Mouse (Mus musculus) embryonic facial prominence, embryonic 14.5 days (tissue): ENCODE data around the gene Pknox2. TPM values are rescaled to one million over a fixed set of nuclear protein-coding genes. Genes with fewer than 3 reads are reported as not detected.

Source experiments
- ATAC-seq: fragments of 200-750 bp; cut with Nextera tagmentation; 2 replicates; pipeline ENCODE4 v1.8.0; 2017; ENCODE audit warnings: low read depth, moderate number of reproducible peaks, moderate TSS enrichment
- DNase-seq: peaks from one replicate; pipeline ENCODE4 v3.0.0-alpha.2; 2015; ENCODE audit warnings: low spot score
- H3K27ac ChIP-seq: fragments of 300-500 bp; sonication (generic); replicated peaks from 2 replicates; pipeline ENCODE4 v1.5.1; 2014; ENCODE audit warnings: low read depth, mild to moderate bottlenecking, low read length, moderate library complexity
- H3K27me3 ChIP-seq: fragments of 300-500 bp; sonication (generic); replicated peaks from 2 replicates; pipeline ENCODE4 v1.6.1; 2014; ENCODE audit warnings: low read length; ENCODE audit not compliant: control insufficient read depth, insufficient read depth
- H3K36me3 ChIP-seq: fragments of 300-500 bp; sonication (generic); 2 replicates; pipeline ENCODE4 v1.6.1; 2014; ENCODE audit warnings: low read length, mixed read lengths; ENCODE audit not compliant: control insufficient read depth, insufficient read depth
- H3K4me1 ChIP-seq: fragments of 300-500 bp; sonication (generic); 2 replicates; pipeline ENCODE4 v1.6.1; 2014; ENCODE audit warnings: antibody characterized with exemption, low read length; ENCODE audit not compliant: control insufficient read depth, insufficient read depth
- H3K4me2 ChIP-seq: fragments of 300-500 bp; sonication (generic); 2 replicates; pipeline ENCODE4 v1.6.1; 2014; ENCODE audit warnings: low read depth, mild to moderate bottlenecking, low read length, moderate library complexity, mixed read lengths
- H3K4me3 ChIP-seq: fragments of 300-500 bp; sonication (generic); 2 replicates; pipeline ENCODE4 v1.5.1; 2014; ENCODE audit warnings: low read depth, mild to moderate bottlenecking, low read length
- H3K9ac ChIP-seq: fragments of 300-500 bp; sonication (generic); 2 replicates; pipeline ENCODE4 v1.6.1; 2014; ENCODE audit warnings: low read depth, mild to moderate bottlenecking, low read length, moderate library complexity, mixed read lengths
- H3K9me3 ChIP-seq: fragments of 300-500 bp; sonication (generic); 2 replicates; pipeline ENCODE4 v1.6.1; 2016; ENCODE audit warnings: low read length; ENCODE audit not compliant: control insufficient read depth
- WGBS: fragments of 180-500 bp; shearing (Covaris S2); extraction: QIAGEN DNeasy Blood & Tissue Kit; methylation state at CpG from one replicate; pipeline ENCODE4 v1.1.7; 2014; 5-methylcytosine and 5-hydroxymethylcytosine counted together
- polyA plus RNA-seq: library from polyadenylated mRNA; unstranded; fragments of >200 nt; fragmentation: Nextera tagmentation; extraction: Ambion mirVana; gene quantifications from 2 replicates; pipeline ENCODE4 v1.2.1, GENCODE M21; 2014

Pknox2 gene
- polyA plus RNA-seq, 1 experiment from 2014 or later = 9.5 TPM

GRCm38 (mm10) chr9:36938601-36939078 lies 208.6 kb downstream of the Pknox2 start:
- DNase-seq (no peak), ATAC-seq (peak; percentile 30; the same call in 1 of the 2 replicates)
- Histone ChIP-seq H3K27me3 (no peaks in the 10 kb centered on the region), H3K4me3 (no peak overlapping the region), H3K36me3 (no peaks in the 10 kb centered on the region), H3K4me2 (no peak overlapping the region), H3K4me1 (peaks cover 15% of the 10 kb centered on the region), H3K27ac (no peak overlapping the region), H3K9me3 (no peaks in the 10 kb centered on the region), H3K9ac (no peak overlapping the region)
- WGBS = 34% methylated on average over 8 of the region's 8 CpGs

GRCm38 (mm10) chr9:36933813-36934493 lies 213.3 kb downstream of the Pknox2 start:
- no peaks in the 10 kb centered on the region for H3K9me3 ChIP-seq
- DNase-seq = peak; percentile 93
- no peak overlapping the region for H3K27ac ChIP-seq
- peak; percentile 84; the same call in 1 of the 2 replicates for ATAC-seq
- H3K27me3 ChIP-seq = no peaks in the 10 kb centered on the region
- H3K4me2 ChIP-seq = peak overlapping the region; percentile 10; the same call in 1 of the 2 replicates
- no peak overlapping the region for H3K9ac ChIP-seq
- H3K4me3 ChIP-seq = no peak overlapping the region
- no peaks in the 10 kb centered on the region for H3K36me3 ChIP-seq
- H3K4me1 ChIP-seq = no peaks in the 10 kb centered on the region
- 46% methylated on average over 16 of the region's 16 CpGs for WGBS

DNA sequence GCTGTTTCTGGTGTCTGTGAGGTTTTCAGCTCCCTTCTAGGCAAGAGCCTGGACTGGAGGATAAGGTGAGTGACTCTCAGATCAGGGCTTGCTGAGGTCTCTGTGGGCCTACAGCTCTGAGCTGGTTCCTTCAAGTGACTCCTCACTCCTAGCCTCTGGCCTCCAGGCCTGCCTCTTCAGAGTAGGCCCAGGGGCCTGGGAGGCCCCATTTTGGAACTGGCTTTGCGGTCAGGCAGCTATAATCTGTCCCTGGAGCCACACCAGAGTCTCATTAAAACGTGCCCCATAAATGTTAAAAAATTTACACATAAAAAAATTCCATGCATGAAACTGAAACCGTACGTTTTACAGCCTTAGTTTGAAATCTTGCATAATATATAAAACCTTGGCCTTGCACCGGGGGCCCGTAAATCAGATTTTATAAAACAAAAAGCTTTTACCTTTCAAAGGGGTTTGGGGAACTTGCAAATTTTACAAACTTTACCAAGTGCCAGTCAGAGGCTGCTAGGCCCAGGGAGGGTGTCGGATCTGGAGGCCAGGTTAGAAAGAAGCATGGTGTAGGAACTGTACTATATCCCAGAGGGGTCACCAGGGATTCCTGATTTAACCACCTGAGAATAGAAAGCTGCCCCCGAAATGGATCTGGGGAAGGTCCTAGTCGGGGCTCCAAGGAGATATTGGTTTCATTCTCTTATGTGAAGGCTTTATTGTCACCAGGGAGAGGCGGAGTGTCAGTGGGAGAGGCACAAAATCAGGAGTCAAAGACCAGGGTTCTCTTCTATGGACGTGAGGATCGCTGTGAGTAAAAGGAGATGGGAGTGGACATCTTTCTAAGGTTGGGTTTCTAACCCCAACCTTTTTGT lies 214.0 kb downstream of the Pknox2 start:
- ATAC-seq (no peak), DNase-seq (no peak)
- no peak overlapping the region for H3K4me3 ChIP-seq
- no peak overlapping the region; the same call in 1 of the 2 replicates for H3K27ac ChIP-seq
- no peak overlapping the region for H3K4me2 ChIP-seq
- H3K36me3 ChIP-seq = no peaks in the 10 kb centered on the region
- H3K27me3 ChIP-seq = no peaks in the 10 kb centered on the region
- H3K9me3 ChIP-seq = no peaks in the 10 kb centered on the region
- H3K4me1 ChIP-seq = no peaks in the 10 kb centered on the region
- WGBS = 69% methylated on average over 12 of the region's 12 CpGs
- H3K9ac ChIP-seq = no peak overlapping the region

DNA sequence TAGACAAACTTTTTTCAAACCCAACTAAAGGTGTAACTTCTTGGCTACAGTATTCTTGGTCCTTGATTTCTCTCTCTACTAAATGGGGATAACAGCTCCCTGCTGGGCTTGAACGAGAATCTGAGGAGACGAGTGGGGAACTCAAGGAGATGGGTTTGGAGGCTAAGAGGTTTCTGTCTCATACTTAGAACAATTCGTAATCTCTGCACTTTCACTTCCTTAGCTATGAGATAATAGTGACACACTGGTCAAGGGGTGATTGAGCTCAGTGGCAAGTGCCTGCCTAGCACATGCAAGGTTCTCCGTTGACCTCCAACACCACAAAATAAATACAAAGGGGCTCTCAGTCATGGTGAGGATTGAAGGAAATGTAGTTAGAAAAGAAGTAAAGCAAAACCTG lies 215.6 kb downstream of the Pknox2 start:
- H3K27ac ChIP-seq = no peak overlapping the region
- H3K27me3 ChIP-seq = no peaks in the 10 kb centered on the region
- H3K9ac ChIP-seq = no peak overlapping the region
- H3K4me3 ChIP-seq = no peak overlapping the region
- ATAC-seq (no peak), DNase-seq (no peak)
- no peak overlapping the region for H3K4me2 ChIP-seq
- 88% methylated on average over 4 of the region's 4 CpGs for WGBS
- H3K4me1 ChIP-seq = no peaks in the 10 kb centered on the region
- H3K9me3 ChIP-seq = no peaks in the 10 kb centered on the region
- no peaks in the 10 kb centered on the region for H3K36me3 ChIP-seq

DNA sequence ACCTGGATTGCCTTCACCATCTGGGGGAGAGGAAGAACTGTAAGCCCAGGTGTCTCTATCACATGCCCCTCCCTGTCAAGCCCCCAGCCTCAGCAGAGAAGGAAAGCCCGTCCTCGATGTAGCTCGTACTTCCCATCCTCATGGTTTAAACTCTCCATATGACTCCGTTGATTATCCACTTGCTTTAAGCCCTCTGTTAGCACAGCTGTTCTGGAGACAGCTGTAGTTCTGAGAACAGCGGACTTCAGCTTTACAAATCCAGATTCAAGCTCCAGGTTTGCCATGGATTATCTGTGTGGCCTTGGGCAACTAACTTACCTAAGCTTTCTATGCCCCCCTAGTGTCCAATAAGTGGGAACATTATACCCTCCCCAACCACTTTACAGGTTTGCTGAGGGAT lies 223.5 kb downstream of the Pknox2 start:
- H3K9me3 ChIP-seq = no peaks in the 10 kb centered on the region
- peaks cover 7% of the 10 kb centered on the region; the same call in 1 of the 2 replicates for H3K4me1 ChIP-seq
- DNase-seq (peak; percentile 45), ATAC-seq (no peak)
- H3K4me2 ChIP-seq = no peak overlapping the region
- no peaks in the 10 kb centered on the region for H3K27me3 ChIP-seq
- H3K36me3 ChIP-seq = no peaks in the 10 kb centered on the region
- no peak overlapping the region for H3K4me3 ChIP-seq
- 85% methylated on average over 5 of the region's 5 CpGs for WGBS
- no peak overlapping the region for H3K27ac ChIP-seq
- H3K9ac ChIP-seq = no peak overlapping the region

DNA sequence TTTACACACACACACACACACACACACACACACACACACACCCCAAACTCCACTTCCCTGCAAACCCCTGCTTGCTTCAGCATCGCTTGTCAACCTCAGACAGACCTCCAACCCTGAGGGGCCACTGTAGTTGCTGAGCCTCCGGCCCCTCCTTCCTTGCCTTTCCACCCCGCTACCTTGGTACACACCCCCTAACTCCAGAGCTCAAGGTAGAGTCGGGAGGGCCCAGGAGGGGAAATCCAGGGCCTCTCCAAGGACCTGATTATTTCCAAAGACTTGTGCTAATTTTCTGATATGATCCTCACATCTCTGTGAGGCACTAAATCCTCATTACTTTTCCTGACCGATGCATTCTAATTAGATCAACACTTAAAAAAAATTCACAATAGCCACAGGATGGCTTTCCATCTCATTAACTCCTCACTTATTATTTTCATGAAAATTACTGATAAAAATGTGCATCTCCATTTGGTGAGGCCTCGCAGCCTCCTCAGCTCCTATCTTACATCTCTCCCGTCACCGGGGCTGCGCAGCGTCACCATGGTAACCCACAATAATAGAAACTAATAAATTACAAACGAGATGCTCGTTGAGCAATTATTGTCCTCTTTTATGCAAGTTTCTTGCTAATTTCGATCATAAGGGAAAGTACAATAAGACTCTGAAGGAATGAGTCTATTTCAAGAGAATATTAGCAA lies 225.3 kb downstream of the Pknox2 start:
- Histone ChIP-seq H3K9me3 (no peaks in the 10 kb centered on the region), H3K4me3 (no peak overlapping the region), H3K9ac (no peak overlapping the region), H3K27ac (no peak overlapping the region), H3K4me1 (peaks cover 8% of the 10 kb centered on the region), H3K36me3 (no peaks in the 10 kb centered on the region), H3K4me2 (no peak overlapping the region), H3K27me3 (no peaks in the 10 kb centered on the region)
- peak; percentile 19 for DNase-seq
- 74% methylated on average over 13 of the region's 13 CpGs for WGBS
- ATAC-seq = peak; percentile 51; the same call in 1 of the 2 replicates

DNA sequence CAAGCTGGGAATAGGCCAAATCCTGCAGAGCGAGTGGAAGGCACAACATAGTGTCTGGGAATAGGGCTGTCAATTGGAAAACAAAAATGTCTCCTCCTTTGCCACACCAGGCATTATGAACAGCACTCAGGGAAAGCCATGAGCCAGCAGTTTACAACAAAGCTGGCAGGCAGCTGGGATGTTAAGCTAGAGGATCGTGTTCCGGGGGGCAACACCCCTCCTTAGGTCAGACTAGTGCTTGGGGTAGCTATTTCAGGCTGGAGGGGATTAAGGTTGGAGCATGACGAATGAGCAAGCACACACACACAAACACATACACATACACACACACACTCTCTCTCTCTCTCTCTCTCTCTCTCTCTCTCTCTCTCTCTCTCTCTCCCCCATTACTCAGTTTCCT lies 227.7 kb downstream of the Pknox2 start:
- Histone ChIP-seq H3K27me3 (no peaks in the 10 kb centered on the region), H3K9me3 (no peaks in the 10 kb centered on the region), H3K4me1 (peaks cover 11% of the 10 kb centered on the region), H3K27ac (no peak overlapping the region), H3K36me3 (no peaks in the 10 kb centered on the region), H3K4me3 (no peak overlapping the region), H3K9ac (no peak overlapping the region), H3K4me2 (no peak overlapping the region)
- peak; percentile 80 for DNase-seq
- WGBS = 43% methylated on average over 4 of the region's 4 CpGs
- ATAC-seq = peak; percentile 32; the same call in 1 of the 2 replicates

GRCm38 (mm10) chr9:36918582-36918981 lies 228.6 kb downstream of the Pknox2 start:
- ATAC-seq = no peak
- Histone ChIP-seq H3K27ac (no peak overlapping the region), H3K4me1 (peaks cover 11% of the 10 kb centered on the region), H3K9ac (no peak overlapping the region), H3K4me2 (no peak overlapping the region), H3K4me3 (no peak overlapping the region), H3K36me3 (no peaks in the 10 kb centered on the region), H3K27me3 (no peaks in the 10 kb centered on the region), H3K9me3 (no peaks in the 10 kb centered on the region)
- 47% methylated on average over 3 of the region's 3 CpGs for WGBS
- no peak for DNase-seq
